Mouse (Mus musculus) midbrain, embryonic 12.5 days (tissue): Measurements from ENCODE around the gene Slc26a11. TPM values are rescaled to one million over a fixed set of nuclear protein-coding genes. Genes with fewer than 3 reads are reported as not detected.
A peak's percentile ranks its signal among the peaks of the same experiment; 100 is the strongest.

ENCODE experiments used
- ATAC-seq: fragments of 200-750 bp; cut with Nextera tagmentation; 2 replicates; pipeline ENCODE4 v1.8.0; 2017; ENCODE audit warnings: low read depth, moderate TSS enrichment, moderate library complexity; ENCODE audit not compliant: low FRiP score
- H3K27ac ChIP-seq: fragments of 300-500 bp; sonication (generic); replicated peaks from 2 replicates; pipeline ENCODE4 v1.5.1; 2016; ENCODE audit warnings: mild to moderate bottlenecking
- H3K27me3 ChIP-seq: fragments of 300-500 bp; sonication (generic); 2 replicates; pipeline ENCODE4 v1.6.1; 2016; ENCODE audit warnings: mild to moderate bottlenecking
- H3K36me3 ChIP-seq: fragments of 300-500 bp; sonication (generic); 2 replicates; pipeline ENCODE4 v1.6.1; 2016
- H3K4me1 ChIP-seq: fragments of 300-500 bp; sonication (generic); 2 replicates; pipeline ENCODE4 v1.6.1; 2016
- H3K4me2 ChIP-seq: fragments of 300-500 bp; sonication (generic); replicated peaks from 2 replicates; pipeline ENCODE4 v1.6.1; 2016; ENCODE audit warnings: mild to moderate bottlenecking, moderate library complexity
- H3K4me3 ChIP-seq: fragments of 300-500 bp; sonication (generic); 2 replicates; pipeline ENCODE4 v1.5.1; 2016; ENCODE audit warnings: mild to moderate bottlenecking
- H3K9ac ChIP-seq: fragments of 300-500 bp; sonication (generic); replicated peaks from 2 replicates; pipeline ENCODE4 v1.6.1; 2016; ENCODE audit warnings: mild to moderate bottlenecking, moderate library complexity
- H3K9me3 ChIP-seq: fragments of 300-500 bp; sonication (generic); 2 replicates; pipeline ENCODE4 v1.6.1; 2016; ENCODE audit warnings: mild to moderate bottlenecking
- WGBS: fragments of 180-500 bp; shearing (Covaris S2); methylation state at CpG from one replicate; pipeline ENCODE4 v1.1.7; 2016; 5-methylcytosine and 5-hydroxymethylcytosine counted together
- polyA plus RNA-seq: library from polyadenylated mRNA; unstranded; fragments of >200 nt; fragmentation: Nextera tagmentation; extraction: Ambion mirVana; gene quantifications from 2 replicates; pipeline ENCODE4 v1.2.1, GENCODE M21; 2016

The Slc26a11 gene
- polyA plus RNA-seq, 1 experiment from 2014 or later, result 6.1 TPM

- Histone ChIP-seq H3K9ac (no peak overlapping the region), H3K9me3 (no peaks in the 10 kb centered on the region), H3K27ac (no peak overlapping the region), H3K4me3 (no peak overlapping the region), H3K27me3 (peaks cover 91% of the 10 kb centered on the region), H3K36me3 (no peaks in the 10 kb centered on the region), H3K4me2 (no peak overlapping the region), H3K4me1 (peaks cover 22% of the 10 kb centered on the region)
- ATAC-seq, result no peak
- WGBS, result 31% methylated on average over 7 of the region's 7 CpGs
These were observed 36.1 kb downstream of the Slc26a11 start for GRCm38 (mm10) chr11:119391386-119392000.

DNA sequence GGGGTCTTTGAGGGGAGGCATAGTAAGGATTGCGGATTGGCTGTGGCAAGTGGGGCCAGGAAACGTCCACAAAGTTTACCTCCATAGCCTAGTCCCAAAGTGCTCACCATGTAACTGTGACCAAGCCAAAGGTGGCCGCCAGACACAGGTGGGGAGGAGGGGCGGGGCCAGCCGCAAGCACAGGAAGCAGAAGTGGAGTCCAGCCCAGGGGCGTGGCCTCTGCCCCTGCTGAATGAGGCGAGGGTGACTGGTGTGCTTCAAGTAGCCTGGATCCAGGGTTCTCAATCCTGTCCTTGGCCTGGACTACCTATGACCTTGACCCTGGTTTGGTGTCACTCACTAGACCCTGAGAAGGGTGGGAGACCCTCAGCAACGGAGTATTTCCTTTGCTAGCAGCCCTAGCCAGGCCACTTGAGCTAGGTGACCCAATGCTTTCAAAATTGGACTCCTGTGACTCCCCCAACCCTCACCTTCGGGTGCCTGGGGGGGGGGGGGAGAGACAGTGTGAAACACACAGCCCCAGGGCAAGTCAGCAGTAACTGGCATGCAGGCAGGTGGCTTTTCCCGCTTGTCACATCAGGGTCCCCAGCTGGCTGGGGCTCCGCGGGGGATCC lies 36.8 kb downstream of the Slc26a11 start:
- no peak overlapping the region for H3K4me2 ChIP-seq
- 2% methylated on average over 12 of the region's 12 CpGs for WGBS
- H3K4me3 ChIP-seq, result no peak overlapping the region

DNA sequence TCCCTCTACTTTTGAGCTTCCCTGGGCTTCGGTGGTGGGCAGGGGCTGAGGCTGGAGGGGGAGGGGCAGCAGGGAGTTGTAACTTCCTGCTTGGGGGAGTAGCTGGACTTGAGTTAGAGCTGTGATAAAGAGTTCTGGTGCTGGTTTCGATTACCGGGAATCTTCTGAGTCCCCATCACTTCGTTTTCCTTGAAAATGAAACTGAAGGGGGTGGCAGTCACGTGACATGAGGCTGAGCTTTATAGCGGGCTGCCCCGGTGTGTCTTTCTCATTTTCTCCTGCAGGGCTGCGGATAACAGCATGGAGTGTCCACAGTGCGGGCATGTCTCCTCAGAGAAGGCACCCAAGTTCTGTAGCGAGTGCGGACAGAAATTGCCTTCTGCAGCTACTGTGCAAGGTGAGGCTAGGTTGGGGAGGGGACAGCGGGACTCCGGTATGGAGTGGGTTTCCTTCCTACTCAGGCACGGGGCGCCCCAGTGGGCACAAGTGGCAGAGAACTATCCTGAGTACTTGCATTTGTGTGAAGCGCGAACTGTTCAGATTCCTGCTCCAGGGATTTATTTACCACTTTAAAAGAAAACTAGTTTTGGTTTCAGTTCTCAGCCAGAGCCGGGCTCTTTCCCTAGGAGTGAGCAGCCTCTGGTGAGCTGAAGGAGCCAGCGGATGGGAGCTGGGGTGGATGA lies 37.6 kb downstream of the Slc26a11 start, which contains the start of gene Rnf213:
TSS of gene Rnf213 (plus strand) at position 301 of the 683 bp plus-strand sequence.
- ATAC-seq, result peak; percentile 60; the same call in 1 of the 2 replicates
- H3K4me2 ChIP-seq, result peak within 1 kb of the TSS; percentile 57
- H3K4me3 ChIP-seq, result peak within 1 kb of the TSS; percentile 43
- no peaks in the 10 kb centered on the region for H3K36me3 ChIP-seq
- no peaks in the 10 kb centered on the region for H3K9me3 ChIP-seq
- H3K27ac ChIP-seq, result no peak within 1 kb of the TSS
- peaks cover 89% of the 10 kb centered on the region for H3K27me3 ChIP-seq
- WGBS, result 1% methylated on average over 19 of the region's 19 CpGs
- peak within 1 kb of the TSS; percentile 49 for H3K9ac ChIP-seq
- H3K4me1 ChIP-seq, result peaks cover 22% of the 10 kb centered on the region

More for the DNA sequence above, 36.8 kb downstream of the Slc26a11 start:
- peaks cover 94% of the 10 kb centered on the region for H3K27me3 ChIP-seq
- H3K4me1 ChIP-seq, result peaks cover 22% of the 10 kb centered on the region
- H3K27ac ChIP-seq, result no peak overlapping the region
- ATAC-seq, result no peak
- H3K36me3 ChIP-seq, result no peaks in the 10 kb centered on the region
- H3K9ac ChIP-seq, result no peak overlapping the region
- no peaks in the 10 kb centered on the region for H3K9me3 ChIP-seq

DNA sequence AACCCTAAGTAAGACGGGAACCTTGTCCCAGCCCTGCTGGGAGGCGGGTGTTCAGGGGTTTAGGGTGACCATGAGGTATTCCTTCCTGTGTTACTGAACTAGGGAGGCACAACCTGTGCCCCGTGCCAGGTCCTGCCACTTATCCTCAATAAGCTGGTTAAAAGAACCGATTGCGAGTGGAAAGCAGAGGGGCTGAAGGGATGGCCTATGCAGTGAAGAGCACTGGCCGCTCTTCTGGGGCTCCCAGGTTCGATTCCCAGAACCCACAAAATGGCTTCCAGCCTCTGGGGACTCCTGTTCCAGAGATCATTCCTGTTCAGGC lies 38.1 kb downstream of the Slc26a11 start:
- peak overlapping the region; percentile 43 for H3K4me3 ChIP-seq
- peaks cover 22% of the 10 kb centered on the region for H3K4me1 ChIP-seq
- H3K9me3 ChIP-seq, result no peaks in the 10 kb centered on the region
- WGBS, result 32% methylated on average over 7 of the region's 7 CpGs
- no peaks in the 10 kb centered on the region for H3K36me3 ChIP-seq
- peaks cover 84% of the 10 kb centered on the region for H3K27me3 ChIP-seq
- ATAC-seq, result no peak
- H3K4me2 ChIP-seq, result peak overlapping the region; percentile 57
- peak overlapping the region; percentile 49; the same call in 1 of the 2 replicates for H3K9ac ChIP-seq
- H3K27ac ChIP-seq, result no peak overlapping the region

DNA sequence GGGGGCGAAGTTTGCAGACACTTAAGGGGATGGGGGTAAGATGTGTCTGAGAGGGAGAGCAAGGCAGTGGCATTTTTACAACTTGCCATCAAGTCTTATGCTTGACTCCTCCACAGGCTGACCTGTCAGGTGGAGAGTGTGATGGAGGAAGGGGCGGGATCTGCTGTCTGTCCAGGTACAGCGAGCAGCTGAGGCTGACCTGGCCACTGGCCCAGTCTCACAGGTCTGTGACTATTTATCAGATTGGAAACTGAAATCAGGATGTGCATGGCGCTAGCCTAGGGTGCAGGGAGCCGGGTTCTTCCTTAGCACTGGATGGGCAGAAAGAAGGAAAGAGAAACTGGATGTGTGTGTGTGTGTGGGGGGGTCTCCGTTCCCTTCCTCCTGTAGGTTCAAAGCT lies 38.9 kb downstream of the Slc26a11 start:
- peaks cover 76% of the 10 kb centered on the region for H3K27me3 ChIP-seq
- WGBS, result 51% methylated on average over 6 of the region's 6 CpGs
- no peaks in the 10 kb centered on the region for H3K9me3 ChIP-seq
- no peak for ATAC-seq
- no peak overlapping the region for H3K4me2 ChIP-seq
- no peak overlapping the region for H3K9ac ChIP-seq
- H3K4me3 ChIP-seq, result no peak overlapping the region
- no peaks in the 10 kb centered on the region for H3K36me3 ChIP-seq
- no peak overlapping the region for H3K27ac ChIP-seq
- peaks cover 22% of the 10 kb centered on the region for H3K4me1 ChIP-seq

DNA sequence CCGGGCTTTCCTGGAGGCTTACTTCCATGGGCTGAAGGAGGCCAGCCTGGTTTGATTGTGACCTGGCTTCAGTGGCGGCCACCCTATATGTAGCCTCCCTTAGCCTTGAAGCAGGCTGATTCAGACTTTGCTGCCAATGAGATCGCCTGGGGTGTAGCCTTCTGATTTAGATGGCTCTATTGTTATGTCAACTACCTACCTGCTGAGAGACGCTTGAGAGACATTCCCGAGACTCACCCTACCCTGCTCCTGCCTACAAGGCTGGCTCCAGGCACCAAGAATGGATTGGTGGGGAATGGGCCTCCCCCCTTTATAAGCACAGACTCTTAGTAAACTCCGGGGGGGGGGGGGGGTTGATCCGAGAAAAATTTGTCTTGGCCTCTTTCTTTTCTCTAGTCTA lies 40.0 kb downstream of the Slc26a11 start:
- H3K27me3 ChIP-seq, result peaks cover 65% of the 10 kb centered on the region
- H3K4me1 ChIP-seq, result peaks cover 14% of the 10 kb centered on the region
- no peak overlapping the region for H3K4me2 ChIP-seq
- no peaks in the 10 kb centered on the region for H3K36me3 ChIP-seq
- no peak overlapping the region for H3K27ac ChIP-seq
- 7% methylated on average over 7 of the region's 7 CpGs for WGBS
- ATAC-seq, result no peak
- H3K9me3 ChIP-seq, result no peaks in the 10 kb centered on the region
- no peak overlapping the region for H3K4me3 ChIP-seq
- H3K9ac ChIP-seq, result no peak overlapping the region

- no peak overlapping the region for H3K27ac ChIP-seq
- no peaks in the 10 kb centered on the region for H3K36me3 ChIP-seq
- H3K27me3 ChIP-seq, result peaks cover 59% of the 10 kb centered on the region
- ATAC-seq, result no peak
- WGBS, result 10% methylated on average over 13 of the region's 13 CpGs
- no peaks in the 10 kb centered on the region for H3K9me3 ChIP-seq
- peaks cover 8% of the 10 kb centered on the region; the same call in 1 of the 2 replicates for H3K4me1 ChIP-seq
- no peak overlapping the region for H3K4me3 ChIP-seq
- no peak overlapping the region for H3K9ac ChIP-seq
- H3K4me2 ChIP-seq, result no peak overlapping the region
These were observed 40.6 kb downstream of the Slc26a11 start for GRCm38 (mm10) chr11:119395931-119396330.

DNA sequence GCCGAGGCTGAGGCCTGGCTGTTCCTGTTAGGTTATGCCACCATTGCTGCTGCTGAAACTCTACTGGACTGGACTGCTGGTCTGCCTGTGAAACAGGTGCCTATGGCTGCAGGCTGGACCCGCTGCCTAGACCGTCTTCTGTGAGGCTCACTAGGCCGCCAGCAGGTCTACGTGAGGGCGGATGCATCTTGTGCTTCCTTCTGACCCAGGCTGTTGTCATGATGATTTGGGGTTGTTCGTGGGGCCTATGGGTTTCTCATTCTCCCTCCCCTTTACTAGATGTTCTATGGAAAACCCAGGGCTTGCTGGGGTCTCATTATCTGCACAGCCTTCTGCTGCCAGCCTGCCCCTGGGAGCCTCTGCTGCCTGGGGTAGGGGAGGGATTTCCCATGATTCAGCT lies 41.1 kb downstream of the Slc26a11 start:
- no peak overlapping the region for H3K4me2 ChIP-seq
- ATAC-seq, result no peak
- H3K4me1 ChIP-seq, result peaks cover 8% of the 10 kb centered on the region; the same call in 1 of the 2 replicates
- H3K27ac ChIP-seq, result no peak overlapping the region
- WGBS, result 38% methylated on average over 7 of the region's 7 CpGs
- no peaks in the 10 kb centered on the region for H3K36me3 ChIP-seq
- no peaks in the 10 kb centered on the region for H3K9me3 ChIP-seq
- H3K9ac ChIP-seq, result no peak overlapping the region
- no peak overlapping the region for H3K4me3 ChIP-seq
- H3K27me3 ChIP-seq, result peaks cover 54% of the 10 kb centered on the region

DNA sequence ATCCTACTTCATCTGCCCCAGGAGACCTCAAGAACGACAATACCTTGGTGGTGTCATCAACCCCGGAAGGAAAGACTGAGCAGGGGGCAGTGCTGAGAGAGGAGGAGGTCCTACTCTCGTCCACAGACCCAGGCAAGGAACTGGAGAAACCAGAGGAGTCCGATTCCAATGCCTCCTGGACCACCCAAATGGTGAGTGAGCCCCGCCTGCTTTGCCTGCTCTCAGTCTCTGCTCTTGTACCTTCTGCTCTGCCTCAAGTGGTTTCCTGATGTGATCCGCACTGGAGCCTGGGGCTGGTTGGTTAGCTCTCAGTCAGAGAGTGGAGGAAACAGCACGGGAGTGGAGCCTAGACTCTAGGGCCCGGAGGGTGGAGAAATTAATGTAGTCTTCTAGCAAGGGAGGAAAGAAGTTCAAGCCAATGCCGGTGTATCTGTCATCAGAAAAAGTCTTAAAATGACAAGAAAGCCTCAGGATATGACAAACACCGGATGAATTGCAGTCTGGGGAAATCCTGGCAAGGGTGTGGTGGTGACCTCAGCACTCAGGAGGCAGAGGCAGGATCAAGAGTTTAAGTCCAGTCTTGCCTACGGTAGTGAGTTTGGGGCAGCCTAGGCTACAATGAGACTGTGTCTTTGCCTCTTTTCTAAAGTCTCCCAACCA lies 47.3 kb downstream of the Slc26a11 start:
- H3K27ac ChIP-seq, result no peak overlapping the region

GRCm38 (mm10) chr11:119404627-119405026 lies 49.3 kb downstream of the Slc26a11 start:
- ATAC-seq, result no peak
- no peaks in the 10 kb centered on the region for H3K9me3 ChIP-seq
- H3K4me1 ChIP-seq, result no peaks in the 10 kb centered on the region
- H3K4me2 ChIP-seq, result no peak overlapping the region
- no peak overlapping the region for H3K4me3 ChIP-seq
- no peaks in the 10 kb centered on the region for H3K27me3 ChIP-seq
- no peak overlapping the region for H3K27ac ChIP-seq
- no peak overlapping the region for H3K9ac ChIP-seq
- H3K36me3 ChIP-seq, result no peaks in the 10 kb centered on the region
- WGBS, result 50% methylated on average over 5 of the region's 5 CpGs

More for the DNA sequence above, 47.3 kb downstream of the Slc26a11 start:
- H3K9me3 ChIP-seq, result no peaks in the 10 kb centered on the region
- H3K36me3 ChIP-seq, result no peaks in the 10 kb centered on the region
- no peak overlapping the region for H3K9ac ChIP-seq
- no peak overlapping the region for H3K4me2 ChIP-seq
- H3K4me3 ChIP-seq, result no peak overlapping the region
- no peaks in the 10 kb centered on the region for H3K4me1 ChIP-seq
- ATAC-seq, result no peak
- no peaks in the 10 kb centered on the region; the same call in 1 of the 2 replicates for H3K27me3 ChIP-seq
- WGBS, result 54% methylated on average over 11 of the region's 11 CpGs

DNA sequence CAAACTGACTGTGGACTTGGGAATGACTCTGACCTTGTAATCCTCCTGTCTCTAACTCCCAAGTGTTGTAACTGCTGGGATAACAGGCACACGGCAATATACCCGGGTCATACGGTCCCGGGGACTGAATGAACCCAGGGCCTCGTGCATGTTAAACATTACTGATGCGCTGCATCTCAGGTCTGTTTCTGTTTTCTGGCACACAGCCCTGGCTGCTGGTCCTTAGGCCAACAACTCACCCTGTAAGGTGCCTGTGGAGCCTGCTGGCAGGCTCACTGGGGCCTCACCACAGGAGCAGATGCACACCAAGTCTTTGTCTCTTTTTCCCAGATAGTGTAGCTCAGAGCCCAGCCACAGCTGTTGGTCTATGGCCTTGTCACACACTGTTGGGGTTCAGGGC lies 52.0 kb downstream of the Slc26a11 start:
- Histone ChIP-seq H3K4me3 (no peak overlapping the region), H3K4me1 (no peaks in the 10 kb centered on the region), H3K36me3 (no peaks in the 10 kb centered on the region), H3K9me3 (no peaks in the 10 kb centered on the region), H3K27me3 (no peaks in the 10 kb centered on the region; the same call in 1 of the 2 replicates), H3K27ac (no peak overlapping the region), H3K4me2 (no peak overlapping the region), H3K9ac (no peak overlapping the region)
- 87% methylated on average over 6 of the region's 6 CpGs for WGBS
- no peak for ATAC-seq

- no peak overlapping the region for H3K4me2 ChIP-seq
These were observed 52.6 kb downstream of the Slc26a11 start for GRCm38 (mm10) chr11:119407977-119408376.

More at GRCm38 (mm10) chr11:119407977-119408376, 52.6 kb downstream of the Slc26a11 start:
- no peaks in the 10 kb centered on the region for H3K9me3 ChIP-seq
- no peak for ATAC-seq
- H3K36me3 ChIP-seq, result no peaks in the 10 kb centered on the region
- H3K9ac ChIP-seq, result no peak overlapping the region
- H3K4me1 ChIP-seq, result no peaks in the 10 kb centered on the region
- no peak overlapping the region for H3K27ac ChIP-seq
- H3K27me3 ChIP-seq, result no peaks in the 10 kb centered on the region; the same call in 1 of the 2 replicates
- H3K4me3 ChIP-seq, result no peak overlapping the region
- 52% methylated on average over 5 of the region's 5 CpGs for WGBS
